Mouse (Mus musculus): ENCODE measurements around the gene Havcr1. TPM values are rescaled to one million over a fixed set of nuclear protein-coding genes. Genes with fewer than 3 reads are reported as not detected.

Havcr1 gene
- not detected in 2 replicates for polyA plus RNA-seq (2021; fragmentation: Nextera tagmentation)
- long read RNA-seq, experiment 1 = 0 reads
- long read RNA-seq, experiment 2 = 0 reads

DNA sequence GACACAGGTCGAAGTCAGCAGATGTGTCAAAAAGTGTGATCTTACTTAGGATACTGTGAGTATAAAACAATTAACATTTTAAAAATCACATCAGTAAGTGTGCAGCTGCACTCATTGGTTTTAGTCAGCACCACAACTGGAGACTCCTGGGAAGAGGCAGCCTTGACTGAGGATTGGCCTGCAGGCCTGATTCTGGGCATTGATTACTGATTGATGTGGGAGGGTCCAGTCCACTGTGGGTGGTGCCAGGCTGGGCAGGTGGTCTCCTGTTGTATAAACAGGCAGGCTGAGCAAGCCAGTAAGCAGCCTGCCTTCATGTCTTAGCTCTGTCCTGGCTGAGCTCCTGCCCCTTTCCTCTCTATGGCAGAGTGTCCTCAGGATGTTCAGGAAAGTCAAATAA, at the start of gene Havcr1:
TSS of gene Havcr1 (plus strand) at position 5 of the 400 bp plus-strand sequence.

GRCm38 (mm10) chr11:46706664-46707356, 28.1 kb upstream of the Havcr1 start, which contains the start of gene Timd2:
TSS of gene Timd2 (minus strand) at chr11:46707061.

GRCm38 (mm10) chr11:46810511-46810910, 75.6 kb downstream of the Havcr1 start, which contains the start of gene Timd4:
TSS of gene Timd4 (plus strand) at chr11:46810800.

Other genes with a start within 250 kb of the Havcr1 start
- not detected in 2 replicates for gene Gm12169, start 210.9 kb upstream of the Havcr1 start, polyA plus RNA-seq (2021; fragmentation: Nextera tagmentation)
- 0.20 TPM in 1 of 2 replicates, not detected in the other for gene BC053393, start 163.5 kb upstream of the Havcr1 start, polyA plus RNA-seq (2021; fragmentation: Nextera tagmentation)
- not detected in 2 replicates for gene Dppa1, start 105.8 kb upstream of the Havcr1 start, polyA plus RNA-seq (2021; fragmentation: Nextera tagmentation)
- gene Timd2, start 28.0 kb upstream of the Havcr1 start, polyA plus RNA-seq (2021; fragmentation: Nextera tagmentation) = not detected in 2 replicates
- not detected in 2 replicates for gene Timd4, start 75.7 kb downstream of the Havcr1 start, polyA plus RNA-seq (2021; fragmentation: Nextera tagmentation)